Mouse (Mus musculus) kidney, postnatal 4 days (tissue): ENCODE measurements at regions not wholly inside any gene's neighbourhood (a gene's known extent, or its start where the extent isn't known, plus 50 kb on each side); places are given as distances from the start of the nearest gene placed in this dataset.

ENCODE experiments used
- DNase-seq, 2 experiments: peaks; one replicate each; pipeline ENCODE4 v3.0.0; 2021; ENCODE audit warnings: mixed read lengths in 2 of 2

GRCm38 (mm10) chrX:145672776-145673175 lies 167.8 kb upstream of the Amot start:
- DNase-seq = peak; percentile 1 to 3

DNA sequence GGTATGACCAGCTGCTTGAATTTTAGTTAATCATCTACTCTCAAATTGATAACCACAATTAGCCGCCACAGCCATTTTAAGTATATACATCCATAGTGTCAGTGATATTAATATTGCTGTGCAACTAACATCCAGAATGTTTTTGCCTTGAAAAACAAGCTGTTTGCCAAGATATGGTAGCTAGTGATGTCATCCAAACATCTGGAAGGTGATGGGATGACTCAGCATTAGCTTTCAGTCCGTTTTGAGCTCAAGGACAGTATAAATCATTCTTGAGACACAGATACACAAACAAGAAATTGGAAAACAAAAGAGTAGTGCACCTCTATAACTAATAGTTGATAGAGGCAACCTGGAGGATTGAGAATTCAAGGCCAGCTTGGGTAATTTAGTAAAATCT lies 146.7 kb upstream of the Amot start:
- DNase-seq = no peak

GRCm38 (mm10) chrX:145619649-145620048 lies 114.7 kb upstream of the Amot start:
- DNase-seq = no peak

- DNase-seq = no peak
These were observed 97.1 kb upstream of the Amot start for GRCm38 (mm10) chrX:145602085-145602484.

- no peak for DNase-seq
These were observed 85.8 kb upstream of the Amot start for GRCm38 (mm10) chrX:145590733-145591132.

GRCm38 (mm10) chrX:145567528-145567927 lies 62.5 kb upstream of the Amot start:
- DNase-seq = no peak

GRCm38 (mm10) chrX:145567073-145567472 lies 62.1 kb upstream of the Amot start:
- no peak for DNase-seq

GRCm38 (mm10) chrX:145558881-145559280 lies 53.9 kb upstream of the Amot start:
- no peak for DNase-seq
